Mouse (Mus musculus): ENCODE data around the gene Gm17555. TPM values are rescaled to one million over a fixed set of nuclear protein-coding genes. Genes with fewer than 3 reads are reported as not detected.

The Gm17555 gene
- polyA plus RNA-seq, 1 experiment, result not detected

DNA sequence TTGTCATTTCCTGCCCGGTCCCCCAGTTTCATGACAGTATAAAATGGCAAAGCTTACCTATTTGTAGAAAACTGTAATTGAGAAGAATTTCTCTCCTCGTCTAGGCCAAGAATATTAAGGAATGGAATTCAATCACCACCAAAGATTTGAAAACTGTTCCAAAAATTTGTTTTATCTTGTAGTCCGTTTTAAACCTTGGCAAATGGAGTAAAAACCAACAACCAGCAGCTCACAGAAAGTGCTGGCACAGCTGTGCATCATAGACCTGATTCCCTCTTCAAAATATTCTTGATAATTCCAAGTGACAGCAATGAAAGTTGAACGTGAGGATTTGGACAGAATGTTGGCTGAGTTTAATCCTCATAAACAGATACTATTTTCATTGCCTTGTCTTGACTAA lies 23.6 kb upstream of the Gm17555 start:
- TF ChIP-seq USF1 (IDR thresholded peaks at IDR 0.05; ENCODE audit: low read depth), result no peak
- TF ChIP-seq MYOD1 (IDR thresholded peaks at IDR 0.05; ENCODE audit: control insufficient read depth in 1 of 3, insufficient read length in 2 of 3, low read depth in 2 of 3), result no peak
- no peak for TF ChIP-seq MAX (IDR thresholded peaks at IDR 0.05; ENCODE audit: low read depth)
- TF ChIP-seq TCF12 (IDR thresholded peaks at IDR 0.05; ENCODE audit: insufficient read depth, poor library complexity, severe bottlenecking), result no peak
- TF ChIP-seq MYOG (IDR thresholded peaks at IDR 0.05; ENCODE audit: control insufficient read depth in 1 of 3, insufficient read depth in 1 of 3, insufficient read length in 2 of 3, low read depth in 2 of 3), result no peak
- no peak for TF ChIP-seq E2F4 (IDR thresholded peaks at IDR 0.05; ENCODE audit: insufficient read depth)
- no peak for TF ChIP-seq TCF3 (IDR thresholded peaks at IDR 0.05; ENCODE audit: insufficient read length, low read depth)
- TF ChIP-seq POLR2AphosphoS2 (IDR thresholded peaks at IDR 0.05; ENCODE audit: insufficient read length, low read depth), result no peak
- Histone ChIP-seq H3K4me3 (no peak overlapping the region), H3K79me2 (ENCODE audit: control insufficient read depth, insufficient read depth) (no peaks in the 10 kb centered on the region), H3ac (ENCODE audit: control insufficient read depth, insufficient read length) (no peak overlapping the region), H3K4me2 (ENCODE audit: low read depth) (no peak overlapping the region), H3K27me3 (ENCODE audit: control insufficient read depth, insufficient read depth, insufficient read length) (no peaks in the 10 kb centered on the region), H3K36me3 (ENCODE audit: control insufficient read depth, insufficient read depth) (no peaks in the 10 kb centered on the region)

- Histone ChIP-seq H3ac (ENCODE audit: control insufficient read depth, insufficient read length) (no peak overlapping the region), H3K27me3 (ENCODE audit: control insufficient read depth, insufficient read depth, insufficient read length) (no peaks in the 10 kb centered on the region), H3K4me3 (no peak overlapping the region), H3K79me2 (ENCODE audit: control insufficient read depth, insufficient read depth) (no peaks in the 10 kb centered on the region), H3K4me2 (ENCODE audit: low read depth) (no peak overlapping the region), H3K36me3 (ENCODE audit: control insufficient read depth, insufficient read depth) (no peaks in the 10 kb centered on the region)
- TF ChIP-seq POLR2AphosphoS2 (IDR thresholded peaks at IDR 0.05; ENCODE audit: insufficient read length, low read depth) (no peak), SRF (IDR thresholded peaks at IDR 0.05; ENCODE audit: control insufficient read depth, insufficient read length, low read depth) (no peak), MAX (IDR thresholded peaks at IDR 0.05; ENCODE audit: low read depth) (no peak), TCF3 (IDR thresholded peaks at IDR 0.05; ENCODE audit: insufficient read length, low read depth) (no peak), MYOD1 (IDR thresholded peaks at IDR 0.05; ENCODE audit: control insufficient read depth in 1 of 3, insufficient read length in 2 of 3, low read depth in 2 of 3) (no peak), TCF12 (IDR thresholded peaks at IDR 0.05; ENCODE audit: insufficient read depth, poor library complexity, severe bottlenecking) (no peak), CEBPB (IDR thresholded peaks at IDR 0.05; ENCODE audit: insufficient read depth, poor library complexity, severe bottlenecking) (no peak)
Measured at GRCm38 (mm10) chr2:126192129-126192528, 22.8 kb upstream of the Gm17555 start.

- Histone ChIP-seq H3ac (ENCODE audit: control insufficient read depth, insufficient read length) (no peak overlapping the region), H3K4me3 (no peak overlapping the region), H3K79me2 (ENCODE audit: control insufficient read depth, insufficient read depth) (no peaks in the 10 kb centered on the region), H3K27me3 (ENCODE audit: control insufficient read depth, insufficient read depth, insufficient read length) (no peaks in the 10 kb centered on the region), H3K4me2 (ENCODE audit: low read depth) (no peak overlapping the region), H3K36me3 (ENCODE audit: control insufficient read depth, insufficient read depth) (no peaks in the 10 kb centered on the region)
- TF ChIP-seq POLR2A (IDR thresholded peaks at IDR 0.05; ENCODE audit: insufficient read length, low read depth) (no peak), REST (IDR thresholded peaks at IDR 0.05; ENCODE audit: insufficient read depth, insufficient read length) (no peak), TCF12 (IDR thresholded peaks at IDR 0.05; ENCODE audit: insufficient read depth, poor library complexity, severe bottlenecking) (no peak), CEBPB (IDR thresholded peaks at IDR 0.05; ENCODE audit: insufficient read depth, poor library complexity, severe bottlenecking) (no peak), MYOG (IDR thresholded peaks at IDR 0.05; ENCODE audit: control insufficient read depth in 1 of 3, insufficient read depth in 1 of 3, insufficient read length in 2 of 3, low read depth in 2 of 3) (no peak), MAX (IDR thresholded peaks at IDR 0.05; ENCODE audit: low read depth) (no peak), MYOD1 (IDR thresholded peaks at IDR 0.05; ENCODE audit: control insufficient read depth in 1 of 3, insufficient read length in 2 of 3, low read depth in 2 of 3) (no peak), USF1 (IDR thresholded peaks at IDR 0.05; ENCODE audit: low read depth) (no peak), POLR2AphosphoS2 (IDR thresholded peaks at IDR 0.05; ENCODE audit: insufficient read length, low read depth) (no peak), TCF3 (IDR thresholded peaks at IDR 0.05; ENCODE audit: insufficient read length, low read depth) (no peak), E2F4 (IDR thresholded peaks at IDR 0.05; ENCODE audit: insufficient read depth) (no peak), SRF (IDR thresholded peaks at IDR 0.05; ENCODE audit: control insufficient read depth, insufficient read length, low read depth) (no peak)
Measured at GRCm38 (mm10) chr2:126195631-126196356, 19.1 kb upstream of the Gm17555 start.

DNA sequence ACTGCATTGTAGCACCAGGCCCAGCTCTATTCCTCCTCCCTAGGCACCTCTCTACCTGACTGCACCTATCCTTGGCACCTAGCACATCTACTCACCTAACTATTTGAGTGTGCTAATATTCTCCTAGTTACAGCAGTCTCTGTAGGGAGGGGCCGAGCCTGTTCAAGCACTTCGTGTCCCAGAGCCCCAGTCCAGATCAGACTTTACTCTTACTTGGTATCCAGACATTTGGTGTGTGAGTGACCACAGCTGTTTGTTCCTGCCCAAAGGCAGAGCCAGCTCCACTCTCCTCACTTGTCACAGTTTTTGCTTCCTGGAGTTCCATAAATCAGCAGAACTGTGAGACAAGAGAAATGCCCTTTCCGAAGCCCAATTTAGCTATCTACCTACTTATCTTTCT lies 15.9 kb upstream of the Gm17555 start:
- Histone ChIP-seq H3K36me3 (ENCODE audit: control insufficient read depth, insufficient read depth) (no peaks in the 10 kb centered on the region), H3K27me3 (ENCODE audit: control insufficient read depth, insufficient read depth, insufficient read length) (no peaks in the 10 kb centered on the region), H3K4me2 (ENCODE audit: low read depth) (no peak overlapping the region), H3K4me3 (no peak overlapping the region), H3ac (ENCODE audit: control insufficient read depth, insufficient read length) (no peak overlapping the region), H3K79me2 (ENCODE audit: control insufficient read depth, insufficient read depth) (no peaks in the 10 kb centered on the region)
- TF ChIP-seq SRF (IDR thresholded peaks at IDR 0.05; ENCODE audit: control insufficient read depth, insufficient read length, low read depth) (no peak), MYOG (IDR thresholded peaks at IDR 0.05; ENCODE audit: control insufficient read depth in 1 of 3, insufficient read depth in 1 of 3, insufficient read length in 2 of 3, low read depth in 2 of 3) (no peak), REST (IDR thresholded peaks at IDR 0.05; ENCODE audit: insufficient read depth, insufficient read length) (no peak), TCF3 (IDR thresholded peaks at IDR 0.05; ENCODE audit: insufficient read length, low read depth) (no peak), POLR2A (IDR thresholded peaks at IDR 0.05; ENCODE audit: insufficient read length, low read depth) (no peak), MYOD1 (IDR thresholded peaks at IDR 0.05; ENCODE audit: control insufficient read depth in 1 of 3, insufficient read length in 2 of 3, low read depth in 2 of 3) (no peak), MAX (IDR thresholded peaks at IDR 0.05; ENCODE audit: low read depth) (no peak), CEBPB (IDR thresholded peaks at IDR 0.05; ENCODE audit: insufficient read depth, poor library complexity, severe bottlenecking) (no peak), TCF12 (IDR thresholded peaks at IDR 0.05; ENCODE audit: insufficient read depth, poor library complexity, severe bottlenecking) (no peak), POLR2AphosphoS2 (IDR thresholded peaks at IDR 0.05; ENCODE audit: insufficient read length, low read depth) (no peak), E2F4 (IDR thresholded peaks at IDR 0.05; ENCODE audit: insufficient read depth) (no peak), USF1 (IDR thresholded peaks at IDR 0.05; ENCODE audit: low read depth) (no peak)
